Mouse (Mus musculus) lung, postnatal 0 days (tissue): ENCODE results near the gene Dhdh. TPM values are rescaled to one million over a fixed set of nuclear protein-coding genes. Genes with fewer than 3 reads are reported as not detected.
"Not testable (repeated sequence)": the region's sequence is repeated elsewhere in the genome, so short reads cannot be mapped to it uniquely, and the experiment has no call there.

Source experiments
- ATAC-seq: fragments of 200-750 bp; cut with Nextera tagmentation; 2 replicates; pipeline ENCODE4 v1.8.0; 2017; ENCODE audit warnings: moderate library complexity
- DNase-seq: peaks from one replicate; pipeline ENCODE4 v3.0.0-alpha.2; 2016; ENCODE audit warnings: low spot score
- H3K27ac ChIP-seq: fragments of 300-500 bp; sonication (generic); 2 replicates; pipeline ENCODE4 v1.5.1; 2014; ENCODE audit warnings: antibody characterized with exemption, mild to moderate bottlenecking, low read length, mixed read lengths
- H3K27me3 ChIP-seq: fragments of 300-500 bp; sonication (generic); replicated peaks from 2 replicates; pipeline ENCODE4 v1.6.1; 2014; ENCODE audit warnings: low read length, mixed read lengths; ENCODE audit not compliant: insufficient read depth
- H3K36me3 ChIP-seq: fragments of 300-500 bp; sonication (generic); 2 replicates; pipeline ENCODE4 v1.6.1; 2014; ENCODE audit warnings: low read length, mixed read lengths; ENCODE audit not compliant: insufficient read depth
- H3K4me1 ChIP-seq: fragments of 300-500 bp; sonication (generic); 2 replicates; pipeline ENCODE4 v1.6.1; 2014; ENCODE audit warnings: antibody characterized with exemption, low read depth, low read length, mixed read lengths; ENCODE audit not compliant: insufficient read depth
- H3K4me2 ChIP-seq: fragments of 300-500 bp; sonication (generic); replicated peaks from 2 replicates; pipeline ENCODE4 v1.6.1; 2014; ENCODE audit warnings: low read depth, mild to moderate bottlenecking, low read length, moderate library complexity, mixed read lengths
- H3K4me3 ChIP-seq: fragments of 300-500 bp; sonication (generic); 2 replicates; pipeline ENCODE4 v1.5.1; 2014; ENCODE audit warnings: low read depth, low read length
- H3K9ac ChIP-seq: fragments of 300-500 bp; sonication (generic); replicated peaks from 2 replicates; pipeline ENCODE4 v1.6.1; 2014; ENCODE audit warnings: low read depth, mild to moderate bottlenecking
- H3K9me3 ChIP-seq: fragments of 300-500 bp; sonication (generic); 2 replicates; pipeline ENCODE4 v1.6.1; 2016; ENCODE audit warnings: low read length, mixed read lengths
- CTCF ChIP-seq: IDR thresholded peaks from 2 replicates; pipeline ENCODE4 v1.5.1; 2016; ENCODE audit warnings: antibody characterized with exemption, mild to moderate bottlenecking
- EP300 ChIP-seq: IDR thresholded peaks from 2 replicates; pipeline ENCODE4 v1.6.1; 2016; ENCODE audit warnings: antibody characterized with exemption, mild to moderate bottlenecking, control low read depth
- WGBS: fragments of 180-500 bp; shearing (Covaris S2); extraction: QIAGEN DNeasy Blood & Tissue Kit; methylation state at CpG from one replicate; pipeline ENCODE4 v1.1.7; 2014; 5-methylcytosine and 5-hydroxymethylcytosine counted together
- polyA plus RNA-seq: library from polyadenylated mRNA; unstranded; fragments of >200 nt; fragmentation: Nextera tagmentation; extraction: Ambion mirVana; gene quantifications from 2 replicates; pipeline ENCODE4 v1.2.1, GENCODE M21; 2015

Dhdh gene
- polyA plus RNA-seq, 1 experiment from 2014 or later = 3.5 TPM

- Histone ChIP-seq H3K4me1 (peaks cover 17% of the 10 kb centered on the region; the same call in 1 of the 2 replicates), H3K27me3 (no peaks in the 10 kb centered on the region), H3K36me3 (peaks cover 6% of the 10 kb centered on the region; the same call in 1 of the 2 replicates), H3K9me3 (no peaks in the 10 kb centered on the region), H3K4me2 (no peak overlapping the region), H3K9ac (no peak overlapping the region), H3K27ac (no peak overlapping the region), H3K4me3 (no peak overlapping the region)
- DNase-seq (no peak), ATAC-seq (no peak)
- TF ChIP-seq CTCF = no peak
- TF ChIP-seq EP300 = no peak
- 92% methylated on average over 7 of the region's 7 CpGs for WGBS
These were observed 24.4 kb downstream of the Dhdh start for GRCm38 (mm10) chr7:45463987-45464778.

DNA sequence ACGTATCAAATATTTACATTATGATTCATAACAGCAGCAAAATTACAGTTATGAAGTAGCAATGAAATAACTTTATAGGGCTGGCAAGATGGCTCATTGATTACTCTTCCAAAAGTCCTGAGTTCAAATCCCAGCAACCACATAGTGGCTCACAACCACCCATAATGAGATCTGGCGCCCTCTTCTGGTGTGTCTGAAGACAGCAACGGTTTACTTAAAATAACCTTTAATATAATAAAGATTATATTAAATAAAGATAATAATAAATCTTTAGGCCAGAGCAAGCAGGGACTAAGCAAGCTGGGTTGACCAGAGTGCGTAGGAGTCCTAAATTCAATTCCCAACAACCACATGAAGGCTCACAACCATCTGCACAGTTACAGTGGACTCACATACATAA, 25.7 kb downstream of the Dhdh start:
- not testable (repeated sequence) for H3K9ac ChIP-seq, H3K4me3 ChIP-seq, H3K9me3 ChIP-seq, H3K27me3 ChIP-seq, DNase-seq, H3K4me2 ChIP-seq, H3K27ac ChIP-seq, ATAC-seq, H3K36me3 ChIP-seq
- TF ChIP-seq CTCF = peak; percentile 19; the same call in 1 of the 2 replicates
- WGBS = 74% methylated on average over 4 of the region's 4 CpGs
- peaks cover 24% of the 10 kb centered on the region; the same call in 1 of the 2 replicates for H3K4me1 ChIP-seq

DNA sequence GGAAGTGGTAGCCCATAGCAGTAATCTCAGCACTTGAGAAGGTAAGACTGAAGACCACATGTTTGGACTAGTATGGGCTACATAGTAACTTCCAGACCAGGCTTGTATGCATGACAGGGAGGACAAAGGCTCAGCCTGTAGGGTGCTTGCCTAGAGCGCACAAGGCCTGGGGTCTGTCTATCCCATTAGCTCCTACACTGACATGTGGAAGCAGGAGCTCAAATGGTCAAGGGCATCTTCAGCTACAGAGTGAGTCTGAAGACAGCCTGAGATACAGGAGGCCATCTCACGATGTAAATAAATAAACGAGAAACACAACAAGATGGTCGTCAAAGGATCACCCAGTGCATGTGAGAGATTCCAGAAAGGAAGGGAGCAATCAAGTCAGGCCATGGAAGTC, 26.3 kb downstream of the Dhdh start:
- ATAC-seq = no peak
- no peak for DNase-seq
- WGBS = 94% methylated on average over 4 of the region's 4 CpGs
- Histone ChIP-seq H3K9me3 (no peaks in the 10 kb centered on the region), H3K4me1 (peaks cover 29% of the 10 kb centered on the region; the same call in 1 of the 2 replicates), H3K4me2 (no peak overlapping the region), H3K4me3 (no peak overlapping the region), H3K9ac (no peak overlapping the region), H3K36me3 (peaks cover 6% of the 10 kb centered on the region; the same call in 1 of the 2 replicates), H3K27me3 (no peaks in the 10 kb centered on the region), H3K27ac (no peak overlapping the region)
- no peak for TF ChIP-seq EP300
- no peak for TF ChIP-seq CTCF

- WGBS = 84% methylated on average over 4 of the region's 4 CpGs
- Histone ChIP-seq H3K36me3 (peaks cover 6% of the 10 kb centered on the region; the same call in 1 of the 2 replicates), H3K4me3 (no peak overlapping the region), H3K9me3 (no peaks in the 10 kb centered on the region), H3K27me3 (no peaks in the 10 kb centered on the region), H3K4me1 (peaks cover 31% of the 10 kb centered on the region; the same call in 1 of the 2 replicates), H3K9ac (no peak overlapping the region), H3K27ac (no peak overlapping the region), H3K4me2 (no peak overlapping the region)
- TF ChIP-seq EP300 (no peak), CTCF (no peak)
- ATAC-seq (no peak), DNase-seq (no peak)
These were observed 26.8 kb downstream of the Dhdh start for GRCm38 (mm10) chr7:45461781-45462180.

DNA sequence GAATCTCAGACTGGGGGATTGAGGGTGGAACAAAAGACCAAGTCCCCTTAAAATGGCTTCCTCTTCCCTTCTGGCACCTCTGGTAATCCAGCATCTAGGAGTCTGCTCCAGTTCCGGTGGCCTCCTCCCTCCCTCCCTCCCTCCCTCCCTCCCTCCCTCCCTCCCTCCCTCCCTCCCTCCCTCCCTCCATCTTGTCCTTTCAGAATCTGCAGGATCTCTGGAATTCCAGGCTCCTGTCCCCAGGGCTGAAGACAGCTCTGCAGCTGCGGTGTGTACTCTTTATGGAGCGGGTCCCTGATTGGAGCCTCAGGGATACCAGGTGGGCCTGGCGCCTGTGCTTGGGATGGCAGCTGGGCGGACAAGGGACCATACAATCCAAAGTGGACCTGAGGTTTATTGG, 27.3 kb downstream of the Dhdh start:
- no peak overlapping the region for H3K9ac ChIP-seq
- no peaks in the 10 kb centered on the region for H3K9me3 ChIP-seq
- H3K27ac ChIP-seq = peak overlapping the region; percentile 92
- ATAC-seq = no peak
- peak overlapping the region; percentile 53 for H3K4me2 ChIP-seq
- WGBS = 66% methylated on average over 4 of the region's 5 CpGs
- no peak overlapping the region for H3K4me3 ChIP-seq
- peaks cover 6% of the 10 kb centered on the region; the same call in 1 of the 2 replicates for H3K36me3 ChIP-seq
- peak; percentile 62 for DNase-seq
- no peaks in the 10 kb centered on the region for H3K27me3 ChIP-seq
- peaks cover 31% of the 10 kb centered on the region; the same call in 1 of the 2 replicates for H3K4me1 ChIP-seq
- TF ChIP-seq CTCF (no peak), EP300 (no peak)

GRCm38 (mm10) chr7:45460860-45461314, 27.7 kb downstream of the Dhdh start:
- Histone ChIP-seq H3K4me2 (peak overlapping the region; percentile 53), H3K4me3 (no peak overlapping the region), H3K9me3 (no peaks in the 10 kb centered on the region), H3K27me3 (no peaks in the 10 kb centered on the region), H3K9ac (no peak overlapping the region), H3K4me1 (peaks cover 27% of the 10 kb centered on the region; the same call in 1 of the 2 replicates), H3K36me3 (peaks cover 6% of the 10 kb centered on the region; the same call in 1 of the 2 replicates), H3K27ac (peak overlapping the region; percentile 92)
- ATAC-seq (peak; percentile 28), DNase-seq (peak; percentile 92)
- TF ChIP-seq EP300 (peak; percentile 62; the same call in 1 of the 2 replicates), CTCF (no peak)
- WGBS = 7% methylated on average over 13 of the region's 13 CpGs
